Mouse (Mus musculus) intestine, embryonic 16.5 days (tissue): ENCODE data around the gene Aicda. TPM values are rescaled to one million over a fixed set of nuclear protein-coding genes. Genes with fewer than 3 reads are reported as not detected.

ENCODE experiments used
- ATAC-seq: fragments of 200-750 bp; cut with Nextera tagmentation; 2 replicates; pipeline ENCODE4 v1.8.0; 2017; ENCODE audit warnings: moderate TSS enrichment, moderate library complexity
- H3K27ac ChIP-seq: fragments of 300-500 bp; sonication (generic); 2 replicates; pipeline ENCODE4 v1.5.1; 2014; ENCODE audit warnings: mild to moderate bottlenecking, low read length
- H3K27me3 ChIP-seq: fragments of 300-500 bp; sonication (generic); replicated peaks from 2 replicates; pipeline ENCODE4 v1.6.1; 2014; ENCODE audit warnings: low read length, control low read depth, mixed read lengths; ENCODE audit not compliant: control insufficient read depth, insufficient read depth
- H3K36me3 ChIP-seq: fragments of 300-500 bp; sonication (generic); 2 replicates; pipeline ENCODE4 v1.6.1; 2014; ENCODE audit warnings: low read length, control low read depth; ENCODE audit not compliant: control insufficient read depth, insufficient read depth
- H3K4me1 ChIP-seq: fragments of 300-500 bp; sonication (generic); 2 replicates; pipeline ENCODE4 v1.6.1; 2014; ENCODE audit warnings: low read length, control low read depth, mixed read lengths; ENCODE audit not compliant: control insufficient read depth, insufficient read depth
- H3K4me2 ChIP-seq: fragments of 300-500 bp; sonication (generic); 2 replicates; pipeline ENCODE4 v1.6.1; 2014; ENCODE audit warnings: low read depth, low read length, control low read depth
- H3K4me3 ChIP-seq: fragments of 300-500 bp; sonication (generic); 2 replicates; pipeline ENCODE4 v1.5.1; 2014; ENCODE audit warnings: mild to moderate bottlenecking, low read length
- H3K9ac ChIP-seq: fragments of 300-500 bp; sonication (generic); 2 replicates; pipeline ENCODE4 v1.6.1; 2014; ENCODE audit warnings: low read depth, low read length
- H3K9me3 ChIP-seq: fragments of 300-500 bp; sonication (generic); 2 replicates; pipeline ENCODE4 v1.6.1; 2016; ENCODE audit warnings: low read length, control low read depth; ENCODE audit not compliant: control insufficient read depth
- WGBS: fragments of 180-500 bp; shearing (Covaris S2); extraction: QIAGEN DNeasy Blood & Tissue Kit; methylation state at CpG from one replicate; pipeline ENCODE4 v1.1.7; 2014; 5-methylcytosine and 5-hydroxymethylcytosine counted together
- polyA plus RNA-seq: library from polyadenylated mRNA; unstranded; fragments of >200 nt; fragmentation: Nextera tagmentation; extraction: Ambion mirVana; gene quantifications from 2 replicates; pipeline ENCODE4 v1.2.1, GENCODE M21; 2015

Gene Aicda
- polyA plus RNA-seq, 1 experiment from 2014 or later: not detected

DNA sequence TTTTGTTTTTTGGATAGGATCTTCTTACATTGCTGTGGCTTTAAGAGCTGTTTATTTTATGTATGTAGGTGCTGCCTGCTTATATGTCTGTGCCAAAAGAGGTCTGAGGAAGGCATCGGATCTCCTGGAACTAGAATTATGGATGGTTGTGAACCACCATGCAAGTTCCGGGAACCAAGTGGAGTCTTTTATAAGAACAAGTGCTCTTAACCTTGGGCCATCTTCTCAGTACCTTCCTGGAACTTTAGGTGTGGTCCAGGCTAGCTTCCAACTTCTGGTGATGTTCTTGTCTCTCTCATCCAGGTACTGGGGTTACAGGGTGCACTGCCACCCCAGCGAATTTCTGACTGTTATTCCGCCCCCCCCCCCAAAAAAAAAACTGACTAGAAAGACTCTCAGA, 58.8 kb downstream of the Aicda start:
- H3K27ac ChIP-seq: no peak overlapping the region
- H3K4me2 ChIP-seq: no peak overlapping the region
- no peaks in the 10 kb centered on the region for H3K36me3 ChIP-seq
- no peak for ATAC-seq
- no peak overlapping the region for H3K4me3 ChIP-seq
- no peaks in the 10 kb centered on the region for H3K27me3 ChIP-seq
- 89% methylated on average over 4 of the region's 4 CpGs for WGBS
- H3K9ac ChIP-seq: no peak overlapping the region
- no peaks in the 10 kb centered on the region for H3K4me1 ChIP-seq
- H3K9me3 ChIP-seq: no peaks in the 10 kb centered on the region

Other genes with a start within 250 kb of the Aicda start
- gene M6pr, start 245.1 kb upstream of the Aicda start, polyA plus RNA-seq: 142 and 147 TPM in 2 replicates
- 7.2 and 7.4 TPM in 2 replicates for gene Phc1, start 213.2 kb upstream of the Aicda start, polyA plus RNA-seq
- gene Rimklb, start 55.0 kb upstream of the Aicda start, polyA plus RNA-seq: 3.5 and 3.7 TPM in 2 replicates
- gene Mfap5, start 48.0 kb upstream of the Aicda start, polyA plus RNA-seq: 8.8 and 9.2 TPM in 2 replicates
- gene Apobec1, start 48.6 kb downstream of the Aicda start, polyA plus RNA-seq: 9.1 and 12.5 TPM in 2 replicates
- 0.06 and 0.13 TPM in 2 replicates for gene Gdf3, start 56.3 kb downstream of the Aicda start, polyA plus RNA-seq
- gene Dppa3, start 72.6 kb downstream of the Aicda start, polyA plus RNA-seq: not detected in 2 replicates
- gene Nanog, start 153.7 kb downstream of the Aicda start, polyA plus RNA-seq: 0.06 and 0.18 TPM in 2 replicates
- gene Slc2a3, start 247.8 kb downstream of the Aicda start, polyA plus RNA-seq: 8.9 and 9.5 TPM in 2 replicates